Mouse (Mus musculus) bone marrow, adult 2 months (tissue): Measurements from ENCODE around the gene Barx2.

Experiments used
- CTCF ChIP-seq: fragments of 200-500 bp; IDR thresholded peaks from 2 replicates; pipeline ENCODE4 v1.5.1; 2011; ENCODE audit warnings: low read length, control low read depth; ENCODE audit not compliant: control insufficient read depth, insufficient read depth
- POLR2A ChIP-seq: fragments of 200-500 bp; IDR thresholded peaks from 2 replicates; pipeline ENCODE4 v1.6.1; 2011; ENCODE audit warnings: low read depth, mild to moderate bottlenecking, control low read depth, low read length, borderline replicate concordance; ENCODE audit not compliant: control insufficient read depth

GRCm38 (mm10) chr9:31856437-31856836 lies 56.8 kb downstream of the Barx2 start:
- TF ChIP-seq CTCF (no peak), POLR2A (no peak)
